Mouse (Mus musculus): ENCODE measurements around the gene Nr4a1.

DNA sequence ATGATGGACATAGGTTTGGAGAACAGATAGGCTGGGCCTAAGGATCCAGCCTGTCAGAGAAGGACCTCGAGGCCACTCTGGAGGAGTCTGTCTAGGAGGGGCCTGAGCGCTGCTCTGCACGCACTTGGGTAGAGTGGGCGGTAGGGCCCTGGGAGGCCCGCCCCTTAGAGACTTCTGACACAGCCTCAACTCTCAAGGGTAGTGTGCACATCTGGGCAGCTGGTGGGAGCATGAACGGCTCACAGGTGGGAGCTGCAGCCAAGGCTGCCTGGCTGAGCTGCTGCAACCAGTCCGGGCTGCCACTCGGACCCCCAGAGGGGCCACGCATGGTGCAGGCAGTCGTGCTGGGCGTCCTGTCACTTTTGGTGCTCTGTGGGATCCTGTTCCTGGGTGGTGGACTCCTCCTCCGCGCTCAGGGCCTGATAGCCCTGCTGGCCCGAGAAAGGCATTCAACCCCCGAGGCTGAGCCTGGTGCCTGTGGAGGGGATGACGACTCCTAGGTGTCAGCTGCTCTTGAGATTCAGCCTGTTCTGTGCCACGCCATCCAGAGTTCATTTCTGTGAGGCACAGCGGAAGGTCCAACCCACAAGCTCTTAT lies 39.1 kb downstream of the Nr4a1 start, which contains the start of gene 6030408B16Rik:
- TF ChIP-seq EP300 (IDR thresholded peaks at IDR 0.05; ENCODE audit: insufficient read depth, low read depth, low read length) (no peak), POLR2A (IDR thresholded peaks at IDR 0.05; ENCODE audit: insufficient read depth, low read depth, low read length) (peak; percentile 22; the same call in 1 of the 2 replicates), CTCF (IDR thresholded peaks at IDR 0.05) (no peak)

Measured in heart, adult 2 months (tissue).